Mouse (Mus musculus) naive thymus-derived CD4-positive, alpha-beta T cell, adult 2 months (primary cell): ENCODE data around the gene Trim66.

Experiments used
- DNase-seq: peaks from one replicate; pipeline ENCODE4 v3.0.0-alpha.2; 2011; ENCODE audit warnings: low read depth

The Trim66 gene

GRCm38 (mm10) chr7:109522084-109522483 lies 14.2 kb upstream of the Trim66 start:
- DNase-seq = no peak

GRCm38 (mm10) chr7:109519936-109520335 lies 12.0 kb upstream of the Trim66 start:
- peak; percentile 29 for DNase-seq

GRCm38 (mm10) chr7:109518838-109519696 lies 11.1 kb upstream of the Trim66 start, which contains the start of gene Rpl27a:
Rpl27a (plus strand) TSS chr7:109519147.
- DNase-seq = peak; percentile 99

GRCm38 (mm10) chr7:109518036-109518681 lies 10.2 kb upstream of the Trim66 start:
- no peak for DNase-seq

- DNase-seq = no peak
Measured at GRCm38 (mm10) chr7:109516500-109516899, 8.6 kb upstream of the Trim66 start.

GRCm38 (mm10) chr7:109511838-109512237 lies 3.9 kb upstream of the Trim66 start:
- no peak for DNase-seq

- no peak for DNase-seq
Measured at GRCm38 (mm10) chr7:109510799-109511198, 2.9 kb upstream of the Trim66 start.

GRCm38 (mm10) chr7:109507572-109507971 lies 362 bp downstream of the Trim66 start:
- DNase-seq = no peak

GRCm38 (mm10) chr7:109507119-109507518 lies 815 bp downstream of the Trim66 start:
- DNase-seq = no peak

- no peak for DNase-seq
Measured at GRCm38 (mm10) chr7:109497507-109497906, 10.4 kb downstream of the Trim66 start.

- DNase-seq = no peak
Measured at GRCm38 (mm10) chr7:109493319-109494316, 14.3 kb downstream of the Trim66 start.

GRCm38 (mm10) chr7:109492616-109493318 lies 15.2 kb downstream of the Trim66 start:
- no peak for DNase-seq

GRCm38 (mm10) chr7:109484221-109484620 lies 23.7 kb downstream of the Trim66 start:
- DNase-seq = no peak

GRCm38 (mm10) chr7:109480765-109481197 lies 27.2 kb downstream of the Trim66 start:
- DNase-seq = no peak

GRCm38 (mm10) chr7:109477926-109478325 lies 30.0 kb downstream of the Trim66 start:
- no peak for DNase-seq

GRCm38 (mm10) chr7:109470700-109471099 lies 37.2 kb downstream of the Trim66 start:
- no peak for DNase-seq

GRCm38 (mm10) chr7:109468262-109468701 lies 39.7 kb downstream of the Trim66 start:
- DNase-seq = no peak

- DNase-seq = no peak
Measured at GRCm38 (mm10) chr7:109467591-109467990, 40.3 kb downstream of the Trim66 start.

GRCm38 (mm10) chr7:109460698-109461097 lies 47.2 kb downstream of the Trim66 start:
- DNase-seq = no peak

- no peak for DNase-seq
Measured at GRCm38 (mm10) chr7:109456563-109456962, 51.4 kb downstream of the Trim66 start.

GRCm38 (mm10) chr7:109455748-109456147 lies 52.2 kb downstream of the Trim66 start:
- DNase-seq = no peak
